Comparison of ENCODE assay signal across 22 mouse cellular contexts in genomic region chr2:153670111-153670510, GRCm38 (mm10). TPM values are rescaled to one million over a fixed set of nuclear protein-coding genes. Genes with fewer than 3 reads are reported as not detected.
DNase-seq lines count a peak whose midpoint lies in the region; ATAC-seq and TF ChIP-seq lines count a peak whose summit lies in the region.
"Had no signal": no experiment of that assay in that cellular context is flagged by ENCODE, and none has a peak within 500 bp of the region (broad histone marks: within the 10 kb centered on the region; RNA-seq: fewer than 3 reads in every experiment).

No protein-coding gene starts in this region.

- ATAC-seq in lung, embryonic 14.5 days (ENCODE audit: insufficient read depth), result no peak
- ATAC-seq: forebrain, embryonic 14.5 days; inflammation-experienced regulatory T-cells, adult 6 months; lung, postnatal 0 days; midbrain, embryonic 16.5 days had no signal

- H3K4me2 ChIP-seq in lung, embryonic 14.5 days, result no peak overlapping the region
- H3K4me2 ChIP-seq: heart, embryonic 11.5 days; liver, embryonic 11.5 days had no signal

- no peaks in the 10 kb centered on the region for H3K27me3 ChIP-seq in lung, embryonic 14.5 days (ENCODE audit: insufficient read depth, low read length)

- no peak overlapping the region for H3K27ac ChIP-seq in lung, embryonic 14.5 days (ENCODE audit: low read depth)

- TF ChIP-seq CTCF in lung, embryonic 14.5 days (IDR thresholded peaks at IDR 0.05; ENCODE audit: low read depth), result no peak

- H3K9me3 ChIP-seq in lung, embryonic 14.5 days (ENCODE audit: low read depth, low read length), result no peaks in the 10 kb centered on the region

- H3K36me3 ChIP-seq in lung, embryonic 14.5 days (ENCODE audit: insufficient read depth), result peaks cover 21% of the 10 kb centered on the region; the same call in 1 of the 2 replicates

- WGBS in lung, embryonic 14.5 days, result 44% methylated on average over 5 of the region's 5 CpGs

- H3K4me3 ChIP-seq in lung, embryonic 14.5 days (ENCODE audit: low read depth, low read length), result no peak overlapping the region

- DNase-seq in adrenal gland, postnatal 10 days, result peak; percentile 56
- DNase-seq in adrenal gland, adult 8-10 months, result no peak
- peak; percentile 15 for DNase-seq in heart, postnatal 4 days
- DNase-seq in heart, postnatal 36 days, result no peak
- peak; percentile 12 for DNase-seq in lung, embryonic 14.5 days
- no peak for DNase-seq in lung, adult 18-20 months
- peak; percentile 10 to 13 for DNase-seq in adrenal gland, postnatal 36 days
- DNase-seq in neural tube, embryonic 10.5 days (ENCODE audit: extremely low spot score, low spot score), result no peak
- DNase-seq: cerebellum, adult 11-12 months; kidney, adult 8-10 months; kidney, postnatal 4 days; thymus, postnatal 4 days had no signal

- H3K9ac ChIP-seq in lung, embryonic 14.5 days, result no peak overlapping the region

- no peaks in the 10 kb centered on the region for H3K4me1 ChIP-seq in lung, embryonic 14.5 days (ENCODE audit: insufficient read depth)

- intact Hi-C loops in heart, postnatal 36 days (cut with DNase I), result loop anchor here (2.0 kb wide), 1 partner anchor 261 kb away; no protein-coding TSS in a partner anchor

RNA-seq across cellular contexts. Expression of gene Dnmt3b, which starts 20.9 kb away (rescaled TPM):
- 1 to 10 TPM; 4.3 to 6.5 TPM for total RNA-seq in adrenal gland, postnatal 10 days (2021)
- 1 to 10 TPM; 2.1 to 3.9 (median 2.8) TPM for total RNA-seq in adrenal gland, adult 8-10 months (2022)
- 1 to 10 TPM; 3.0 to 3.5 TPM for total RNA-seq in heart, postnatal 4 days (2021)
- 1 to 10 TPM; 1.1 to 1.2 TPM for total RNA-seq in heart, postnatal 36 days (2021)
- polyA plus RNA-seq in lung, embryonic 14.5 days (2014; fragmentation: Nextera tagmentation; extraction: Ambion mirVana), result 14.8 and 18.1 TPM in 2 replicates
- 1 to 10 TPM; 2.3 TPM for total RNA-seq in adrenal gland, postnatal 36 days (2021)

RNA-seq across cellular contexts. Expression of gene Dnmt3c, which starts 26.3 kb away (rescaled TPM):
- total RNA-seq in adrenal gland, postnatal 10 days (2021), result not detected
- total RNA-seq in adrenal gland, adult 8-10 months (2022), result not detected
- total RNA-seq in heart, postnatal 4 days (2021), result not detected
- not detected for total RNA-seq in heart, postnatal 36 days (2021)
- 0.11 and 0.12 TPM in 2 replicates for polyA plus RNA-seq in lung, embryonic 14.5 days (2014; fragmentation: Nextera tagmentation; extraction: Ambion mirVana)
- not detected for total RNA-seq in adrenal gland, postnatal 36 days (2021)
- total RNA-seq: heart, postnatal 25 days; left cerebral cortex, postnatal 25 days had no signal
- polyA plus RNA-seq: heart, embryonic 11.5 days; inflammation-experienced regulatory T-cells, adult 6 months; midbrain, embryonic 16.5 days; neural tube, embryonic 11.5 days; small intestine, adult 2 months had no signal

RNA-seq across cellular contexts. Expression of gene Commd7, which starts 37.5 kb away (rescaled TPM):
- total RNA-seq in adrenal gland, postnatal 10 days (2021), result 10 to 100 TPM; 31.6 to 33.0 TPM
- total RNA-seq in adrenal gland, adult 8-10 months (2022), result 10 to 100 TPM; 39.0 to 48.0 (median 45.0) TPM
- total RNA-seq in heart, postnatal 4 days (2021), result 10 to 100 TPM; 21.7 to 25.9 TPM
- total RNA-seq in heart, postnatal 36 days (2021), result 10 to 100 TPM; 11.0 to 12.2 TPM
- 66.5 and 70.9 TPM in 2 replicates for polyA plus RNA-seq in lung, embryonic 14.5 days (2014; fragmentation: Nextera tagmentation; extraction: Ambion mirVana)
- 10 to 100 TPM; 36.6 to 44.7 TPM for total RNA-seq in adrenal gland, postnatal 36 days (2021)

Comparison
In these comparisons a context has a peak if more than half of its experiments do, and no peak if none do; other contexts are left out.
1. DNase-seq: peak in adrenal gland, postnatal 10 days (single experiment), heart, postnatal 4 days (single experiment), lung, embryonic 14.5 days (single experiment) and adrenal gland, postnatal 36 days (2 of 2); none in adrenal gland, adult 8-10 months (single experiment), heart, postnatal 36 days (0 of 2), lung, adult 18-20 months (0 of 2) and neural tube, embryonic 10.5 days (single experiment).